Mouse (Mus musculus) heart, embryonic 11.5 days (tissue): ENCODE measurements around the gene Dnajc22. TPM values are rescaled to one million over a fixed set of nuclear protein-coding genes. Genes with fewer than 3 reads are reported as not detected.

ENCODE experiments used
- ATAC-seq: fragments of 200-750 bp; cut with Nextera tagmentation; replicated peaks from 2 replicates; pipeline ENCODE4 v1.8.0; 2017; ENCODE audit warnings: moderate library complexity; ENCODE audit not compliant: insufficient number of reproducible peaks, low FRiP score, low TSS enrichment
- H3K27ac ChIP-seq: fragments of 300-500 bp; sonication (generic); 2 replicates; pipeline ENCODE4 v1.5.1; 2014; ENCODE audit warnings: mild to moderate bottlenecking, low read depth, low read length
- H3K27me3 ChIP-seq: fragments of 300-500 bp; sonication (generic); 2 replicates; pipeline ENCODE4 v1.6.1; 2014; ENCODE audit warnings: mild to moderate bottlenecking, low read length, mixed read lengths; ENCODE audit not compliant: control insufficient read depth, insufficient read depth
- H3K36me3 ChIP-seq: fragments of 300-500 bp; sonication (generic); 2 replicates; pipeline ENCODE4 v1.6.1; 2014; ENCODE audit warnings: mild to moderate bottlenecking, low read length, moderate library complexity, mixed read lengths; ENCODE audit not compliant: control insufficient read depth, insufficient read depth
- H3K4me1 ChIP-seq: fragments of 300-500 bp; sonication (generic); 2 replicates; pipeline ENCODE4 v1.6.1; 2014; ENCODE audit warnings: low read length; ENCODE audit not compliant: control insufficient read depth, insufficient read depth
- H3K4me2 ChIP-seq: fragments of 300-500 bp; sonication (generic); 2 replicates; pipeline ENCODE4 v1.6.1; 2014; ENCODE audit warnings: mild to moderate bottlenecking, moderate library complexity
- H3K4me3 ChIP-seq: fragments of 300-500 bp; sonication (generic); 2 replicates; pipeline ENCODE4 v1.5.1; 2014; ENCODE audit warnings: low read depth, low read length
- H3K9ac ChIP-seq: fragments of 300-500 bp; sonication (generic); 2 replicates; pipeline ENCODE4 v1.6.1; 2014; ENCODE audit warnings: mild to moderate bottlenecking, low read depth, low read length, moderate library complexity
- H3K9me3 ChIP-seq: fragments of 300-500 bp; sonication (generic); replicated peaks from 2 replicates; pipeline ENCODE4 v1.6.1; 2016; ENCODE audit warnings: low read length; ENCODE audit not compliant: control insufficient read depth
- WGBS: fragments of 180-500 bp; shearing (Covaris S2); extraction: QIAGEN DNeasy Blood & Tissue Kit; methylation state at CpG from one replicate; pipeline ENCODE4 v1.1.7; 2014; ENCODE audit not compliant: insufficient replicate concordance; 5-methylcytosine and 5-hydroxymethylcytosine counted together
- polyA plus RNA-seq: library from polyadenylated mRNA; unstranded; fragments of >200 nt; fragmentation: Nextera tagmentation; extraction: Ambion mirVana; gene quantifications from 2 replicates; pipeline ENCODE4 v1.2.1, GENCODE M21; 2014

Gene Dnajc22
- polyA plus RNA-seq, 1 experiment from 2014 or later: 1.7 TPM

- Histone ChIP-seq H3K36me3 (no peaks in the 10 kb centered on the region), H3K4me3 (peak overlapping the region; percentile 51), H3K9me3 (no peaks in the 10 kb centered on the region), H3K9ac (peak overlapping the region; percentile 34; the same call in 1 of the 2 replicates), H3K4me2 (peak overlapping the region; percentile 88), H3K27me3 (peaks cover 49% of the 10 kb centered on the region), H3K27ac (no peak overlapping the region), H3K4me1 (peaks cover 13% of the 10 kb centered on the region)
- WGBS: 2% methylated on average over 15 of the region's 15 CpGs
- no peak for ATAC-seq
These were observed 6.2 kb downstream of the Dnajc22 start for GRCm38 (mm10) chr15:99099139-99099556.

DNA sequence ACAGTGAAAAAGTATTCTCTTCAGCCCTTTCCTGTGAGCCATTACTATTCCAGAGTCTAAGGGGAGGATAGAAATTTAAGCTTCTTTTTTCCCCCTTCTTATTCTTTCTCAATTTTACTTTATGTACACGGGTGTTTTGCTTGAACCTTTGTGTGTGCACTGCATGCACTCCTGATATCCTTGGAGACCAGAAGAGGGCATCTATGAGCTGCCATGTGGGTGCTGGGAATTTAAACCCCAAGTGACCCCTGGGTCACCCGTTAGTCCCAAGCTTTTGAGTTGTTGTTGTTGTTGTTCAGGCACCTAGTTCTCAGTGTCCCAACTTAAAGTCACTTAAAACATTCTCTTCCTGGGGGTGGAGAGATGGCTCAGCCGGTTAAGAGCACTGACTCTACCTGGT, 7.0 kb downstream of the Dnajc22 start:
- WGBS: 50% methylated on average over 3 of the region's 3 CpGs
- Histone ChIP-seq H3K27me3 (peaks cover 42% of the 10 kb centered on the region), H3K4me2 (no peak overlapping the region), H3K27ac (no peak overlapping the region), H3K4me3 (no peak overlapping the region), H3K4me1 (peaks cover 13% of the 10 kb centered on the region), H3K36me3 (no peaks in the 10 kb centered on the region), H3K9ac (no peak overlapping the region), H3K9me3 (no peaks in the 10 kb centered on the region)
- ATAC-seq: no peak

- ATAC-seq: no peak
- no peaks in the 10 kb centered on the region for H3K4me1 ChIP-seq
- H3K9me3 ChIP-seq: no peaks in the 10 kb centered on the region
- H3K36me3 ChIP-seq: no peaks in the 10 kb centered on the region
- no peak overlapping the region for H3K4me2 ChIP-seq
- H3K27me3 ChIP-seq: no peaks in the 10 kb centered on the region
- H3K4me3 ChIP-seq: no peak overlapping the region
- no peak overlapping the region for H3K9ac ChIP-seq
- 57% methylated on average over 7 of the region's 7 CpGs for WGBS
- no peak overlapping the region for H3K27ac ChIP-seq
These were observed 12.3 kb downstream of the Dnajc22 start for GRCm38 (mm10) chr15:99105238-99105637.

- no peak overlapping the region for H3K4me3 ChIP-seq
- no peak overlapping the region for H3K27ac ChIP-seq
- H3K9me3 ChIP-seq: no peaks in the 10 kb centered on the region
- 70% methylated on average over 3 of the region's 3 CpGs for WGBS
- no peaks in the 10 kb centered on the region for H3K27me3 ChIP-seq
- H3K4me2 ChIP-seq: no peak overlapping the region
- no peak overlapping the region for H3K9ac ChIP-seq
- ATAC-seq: no peak
- H3K36me3 ChIP-seq: no peaks in the 10 kb centered on the region
- no peaks in the 10 kb centered on the region for H3K4me1 ChIP-seq
These were observed 14.9 kb downstream of the Dnajc22 start for GRCm38 (mm10) chr15:99107866-99108265.

- no peaks in the 10 kb centered on the region for H3K9me3 ChIP-seq
- no peak overlapping the region for H3K9ac ChIP-seq
- no peaks in the 10 kb centered on the region for H3K36me3 ChIP-seq
- no peak overlapping the region for H3K27ac ChIP-seq
- no peaks in the 10 kb centered on the region for H3K4me1 ChIP-seq
- no peak overlapping the region for H3K4me2 ChIP-seq
- no peaks in the 10 kb centered on the region for H3K27me3 ChIP-seq
- H3K4me3 ChIP-seq: no peak overlapping the region
- WGBS: 87% methylated on average over 3 of the region's 3 CpGs
- no peak for ATAC-seq
These were observed 18.2 kb downstream of the Dnajc22 start for GRCm38 (mm10) chr15:99111139-99111538.

- H3K36me3 ChIP-seq: no peaks in the 10 kb centered on the region
- no peaks in the 10 kb centered on the region for H3K4me1 ChIP-seq
- no peak overlapping the region for H3K4me3 ChIP-seq
- H3K27ac ChIP-seq: 0 out of 2 replicates have a peak overlapping the region, but pooled peaks have one; percentile 11
- H3K9ac ChIP-seq: no peak overlapping the region
- ATAC-seq: no peak
- H3K9me3 ChIP-seq: no peaks in the 10 kb centered on the region
- H3K4me2 ChIP-seq: no peak overlapping the region
- no peaks in the 10 kb centered on the region for H3K27me3 ChIP-seq
- WGBS: 47% methylated on average over 4 of the region's 4 CpGs
These were observed 18.8 kb downstream of the Dnajc22 start for GRCm38 (mm10) chr15:99111809-99112208.

- 66% methylated on average over 11 of the region's 11 CpGs for WGBS
These were observed 19.9 kb downstream of the Dnajc22 start for GRCm38 (mm10) chr15:99112843-99113395.

DNA sequence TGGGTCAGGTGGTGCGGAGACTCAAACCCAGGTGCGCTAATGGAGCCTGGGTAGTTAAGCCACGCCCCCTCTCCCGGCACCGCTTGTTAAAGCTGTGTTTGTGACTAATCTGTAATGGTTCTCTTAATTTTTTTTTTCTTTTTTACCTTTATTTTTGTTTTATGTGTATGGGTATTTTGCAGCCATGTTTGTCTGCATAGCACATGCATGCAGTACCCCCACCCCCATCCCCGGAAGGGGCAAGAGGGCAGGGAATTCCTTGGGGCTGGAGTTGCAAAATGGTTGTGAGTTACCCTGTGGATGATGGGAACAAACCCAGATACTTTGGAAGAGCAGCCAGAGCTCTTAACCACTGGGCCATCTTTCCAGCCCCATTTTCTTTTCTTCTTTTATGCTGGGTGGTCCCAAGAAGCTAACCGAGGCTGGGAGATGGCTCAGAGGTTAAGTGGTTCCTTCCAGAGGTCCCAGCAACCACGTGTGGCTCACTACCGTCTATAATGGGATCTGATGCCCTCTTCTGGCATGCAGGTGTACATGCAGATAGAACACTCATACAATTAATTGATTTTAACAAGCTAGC, 20.5 kb downstream of the Dnajc22 start:
- H3K9ac ChIP-seq: no peak overlapping the region
- H3K27ac ChIP-seq: no peak overlapping the region
- no peaks in the 10 kb centered on the region for H3K27me3 ChIP-seq
- ATAC-seq: no peak
- WGBS: 11% methylated on average over 9 of the region's 9 CpGs
- no peaks in the 10 kb centered on the region for H3K9me3 ChIP-seq
- peak overlapping the region; percentile 44; the same call in 1 of the 2 replicates for H3K4me2 ChIP-seq
- no peaks in the 10 kb centered on the region for H3K4me1 ChIP-seq
- no peaks in the 10 kb centered on the region for H3K36me3 ChIP-seq
- H3K4me3 ChIP-seq: no peak overlapping the region

More at GRCm38 (mm10) chr15:99112843-99113395, 19.9 kb downstream of the Dnajc22 start:
- no peak overlapping the region for H3K9ac ChIP-seq
- no peaks in the 10 kb centered on the region for H3K4me1 ChIP-seq
- no peaks in the 10 kb centered on the region for H3K9me3 ChIP-seq
- no peaks in the 10 kb centered on the region for H3K27me3 ChIP-seq
- H3K27ac ChIP-seq: no peak overlapping the region
- H3K4me2 ChIP-seq: peak overlapping the region; percentile 44; the same call in 1 of the 2 replicates
- no peaks in the 10 kb centered on the region for H3K36me3 ChIP-seq
- ATAC-seq: no peak
- no peak overlapping the region for H3K4me3 ChIP-seq
